In genomic region chr2:143024226-143024625, GRCm38 (mm10) we compare ENCODE assay signal across 34 mouse cellular contexts. TPM values are rescaled to one million over a fixed set of nuclear protein-coding genes. Genes with fewer than 3 reads are reported as not detected.
"Had no signal": no experiment of that assay in that cellular context is flagged by ENCODE, and none has a peak within 500 bp of the region (broad histone marks: within the 10 kb centered on the region; RNA-seq: fewer than 3 reads in every experiment).

No protein-coding gene starts in this region.

- DNase-seq: gastrocnemius, adult 2 months; gastrocnemius, postnatal 10 days; gastrocnemius, postnatal 25 days; heart, adult 11 months; heart, adult 2 months; heart, postnatal 10 days; heart, postnatal 4 days; kidney, adult 18-20 months; kidney, adult 8-10 months; kidney, postnatal 10 days; kidney, postnatal 25 days; kidney, postnatal 4 days; liver; liver, embryonic 13.5 days had no signal

- H3K27me3 ChIP-seq: heart, embryonic 12.5 days; hindbrain, embryonic 12.5 days; intestine, embryonic 15.5 days; limb, embryonic 12.5 days; liver, embryonic 13.5 days; liver, embryonic 15.5 days had no signal

- H3K4me3 ChIP-seq: gastrocnemius, adult 2 months; heart, adult 2 months; heart, embryonic 10.5 days; heart, embryonic 12.5 days; hindbrain, embryonic 10.5 days; hindbrain, embryonic 12.5 days; intestine, embryonic 15.5 days; layer of hippocampus, adult 2 months; left cerebral cortex, adult 2 months; limb, embryonic 10.5 days; limb, embryonic 12.5 days; liver, embryonic 13.5 days; liver, embryonic 15.5 days had no signal

- H3K9ac ChIP-seq: heart, embryonic 12.5 days; hindbrain, embryonic 12.5 days; intestine, embryonic 15.5 days; limb, embryonic 12.5 days; liver, embryonic 13.5 days; liver, embryonic 15.5 days had no signal

- H3K36me3 ChIP-seq: heart, embryonic 10.5 days; heart, embryonic 12.5 days; hindbrain, embryonic 10.5 days; hindbrain, embryonic 12.5 days; intestine, embryonic 15.5 days; limb, embryonic 10.5 days; limb, embryonic 12.5 days; liver, embryonic 13.5 days; liver, embryonic 15.5 days had no signal

- H3K9me3 ChIP-seq: heart, embryonic 10.5 days; hindbrain, embryonic 10.5 days; hindbrain, embryonic 12.5 days; intestine, embryonic 15.5 days; limb, embryonic 10.5 days; limb, embryonic 12.5 days; liver, embryonic 13.5 days; liver, embryonic 15.5 days had no signal

- H3K4me1 ChIP-seq: heart, embryonic 10.5 days; heart, embryonic 12.5 days; hindbrain, embryonic 10.5 days; hindbrain, embryonic 12.5 days; liver, embryonic 13.5 days; liver, embryonic 15.5 days had no signal

- H3K27ac ChIP-seq: gastrocnemius, adult 2 months; heart, adult 2 months; heart, embryonic 10.5 days; hindbrain, embryonic 10.5 days; hindbrain, embryonic 12.5 days; intestine, embryonic 15.5 days; layer of hippocampus, adult 2 months; left cerebral cortex, adult 2 months; limb, embryonic 10.5 days; limb, embryonic 12.5 days; liver, embryonic 13.5 days; liver, embryonic 15.5 days had no signal

- ATAC-seq: hindbrain, embryonic 16.5 days; inflammation-experienced regulatory T-cells, adult 6 months; intestine, embryonic 15.5 days; intestine, postnatal 0 days had no signal

- H3K4me2 ChIP-seq: heart, embryonic 12.5 days; hindbrain, embryonic 12.5 days; intestine, embryonic 15.5 days; limb, embryonic 12.5 days; liver, embryonic 11.5 days; liver, embryonic 13.5 days; liver, embryonic 15.5 days had no signal

RNA-seq across cellular contexts. Expression of gene Otor, which starts 54.0 kb away (rescaled TPM):
- total RNA-seq: gastrocnemius, adult 2 months; gastrocnemius, postnatal 10 days; gastrocnemius, postnatal 25 days; gastrocnemius, postnatal 4 days; heart, adult 2 months; heart, postnatal 10 days; heart, postnatal 25 days; heart, postnatal 4 days; layer of hippocampus, adult 2 months; layer of hippocampus, postnatal 10 days; layer of hippocampus, postnatal 25 days; left cerebral cortex, adult 2 months; left cerebral cortex, postnatal 14 days; left cerebral cortex, postnatal 36 days had no signal
- polyA plus RNA-seq: heart, adult 2 months; hindbrain, embryonic 16.5 days; inflammation-experienced regulatory T-cells, adult 6 months; liver, embryonic 15.5 days had no signal
